Mouse (Mus musculus) forebrain, postnatal 0 days (tissue): ENCODE measurements at regions not wholly inside any gene's neighbourhood (a gene's known extent, or its start where the extent isn't known, plus 50 kb on each side); places are given as distances from the start of the nearest gene placed in this dataset.

Experiments
- ATAC-seq: fragments of 200-750 bp; cut with Nextera tagmentation; 2 replicates; pipeline ENCODE4 v1.8.0; 2017; ENCODE audit warnings: mild to moderate bottlenecking, moderate library complexity
- DNase-seq: peaks from one replicate; pipeline ENCODE4 v3.0.0-alpha.2; 2015
- H3K27ac ChIP-seq: fragments of 300-500 bp; sonication (generic); 2 replicates; pipeline ENCODE4 v1.5.1; 2014; ENCODE audit warnings: low read depth, mild to moderate bottlenecking, antibody characterized with exemption, low read length, moderate library complexity, mixed read lengths
- H3K27me3 ChIP-seq: fragments of 300-500 bp; sonication (generic); 2 replicates; pipeline ENCODE4 v1.6.1; 2014; ENCODE audit warnings: mild to moderate bottlenecking, low read length, mixed read lengths; ENCODE audit not compliant: insufficient read depth
- H3K36me3 ChIP-seq: fragments of 300-500 bp; sonication (generic); 2 replicates; pipeline ENCODE4 v1.6.1; 2014; ENCODE audit warnings: mild to moderate bottlenecking, moderate library complexity; ENCODE audit not compliant: insufficient read depth
- H3K4me1 ChIP-seq: fragments of 300-500 bp; sonication (generic); 2 replicates; pipeline ENCODE4 v1.6.1; 2014; ENCODE audit warnings: antibody characterized with exemption; ENCODE audit not compliant: insufficient read depth
- H3K4me2 ChIP-seq: fragments of 300-500 bp; sonication (generic); 2 replicates; pipeline ENCODE4 v1.6.1; 2014; ENCODE audit warnings: low read depth, mild to moderate bottlenecking, moderate library complexity
- H3K4me3 ChIP-seq: fragments of 300-500 bp; sonication (generic); 2 replicates; pipeline ENCODE4 v1.5.1; 2014; ENCODE audit warnings: low read depth, low read length, mixed read lengths
- H3K9ac ChIP-seq: fragments of 300-500 bp; sonication (generic); 2 replicates; pipeline ENCODE4 v1.6.1; 2014; ENCODE audit warnings: mild to moderate bottlenecking
- H3K9me3 ChIP-seq: fragments of 300-500 bp; sonication (generic); 2 replicates; pipeline ENCODE4 v1.6.1; 2016; ENCODE audit warnings: low read length
- CTCF ChIP-seq: sonication (generic); IDR thresholded peaks from 2 replicates; pipeline ENCODE4 v1.5.1; 2016; ENCODE audit warnings: antibody characterized with exemption, control low read depth, low read depth
- WGBS: fragments of 180-500 bp; shearing (Covaris S2); extraction: QIAGEN DNeasy Blood & Tissue Kit; methylation state at CpG from one replicate; pipeline ENCODE4 v1.1.7; 2014; 5-methylcytosine and 5-hydroxymethylcytosine counted together

- Histone ChIP-seq H3K9ac (no peak overlapping the region), H3K4me1 (no peaks in the 10 kb centered on the region), H3K9me3 (no peaks in the 10 kb centered on the region), H3K27me3 (no peaks in the 10 kb centered on the region), H3K4me2 (no peak overlapping the region), H3K36me3 (no peaks in the 10 kb centered on the region), H3K27ac (no peak overlapping the region), H3K4me3 (no peak overlapping the region)
- ATAC-seq (no peak), DNase-seq (no peak)
- no peak for TF ChIP-seq CTCF
- WGBS = 88% methylated on average over 1 of the region's 1 CpGs
Observed at GRCm38 (mm10) chr1:6059090-6059489, 1251.4 kb downstream of the Gm37988 start.

DNA sequence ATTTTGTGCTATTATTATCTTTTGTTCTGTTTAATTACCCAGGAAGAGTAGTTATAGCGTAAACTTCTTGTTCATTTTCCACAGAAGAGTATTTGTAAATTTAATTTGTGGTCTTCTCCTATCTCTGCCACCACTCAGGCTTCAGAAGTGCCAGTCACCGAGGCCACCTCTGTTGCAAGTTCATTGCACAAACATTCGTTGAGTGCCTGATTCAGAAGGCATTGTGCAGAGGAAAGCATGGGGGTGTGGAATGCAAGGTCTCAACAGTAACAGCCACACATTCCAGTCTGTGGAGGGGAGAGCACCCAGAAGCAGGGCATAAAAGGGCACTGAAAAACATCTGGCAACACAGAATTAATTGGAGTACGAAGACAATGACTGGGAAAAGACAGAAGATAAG is 1268.9 kb downstream of the Gm37988 start:
- H3K27ac ChIP-seq = no peak overlapping the region
- ATAC-seq (peak; percentile 6; the same call in 1 of the 2 replicates), DNase-seq (no peak)
- no peak for TF ChIP-seq CTCF
- 46% methylated on average over 4 of the region's 4 CpGs for WGBS
- no peaks in the 10 kb centered on the region for H3K27me3 ChIP-seq
- H3K4me3 ChIP-seq = no peak overlapping the region
- no peaks in the 10 kb centered on the region for H3K4me1 ChIP-seq
- no peaks in the 10 kb centered on the region for H3K36me3 ChIP-seq
- no peaks in the 10 kb centered on the region for H3K9me3 ChIP-seq
- no peak overlapping the region for H3K4me2 ChIP-seq
- H3K9ac ChIP-seq = no peak overlapping the region

- Histone ChIP-seq H3K27ac (no peak overlapping the region), H3K4me3 (no peak overlapping the region), H3K36me3 (no peaks in the 10 kb centered on the region), H3K9me3 (no peaks in the 10 kb centered on the region), H3K9ac (no peak overlapping the region), H3K27me3 (no peaks in the 10 kb centered on the region), H3K4me2 (no peak overlapping the region), H3K4me1 (no peaks in the 10 kb centered on the region)
- no peak for ATAC-seq
- no peak for DNase-seq
- 91% methylated on average over 2 of the region's 2 CpGs for WGBS
- TF ChIP-seq CTCF = no peak
Observed at GRCm38 (mm10) chr1:6081876-6082275, 1274.2 kb downstream of the Gm37988 start.

GRCm38 (mm10) chr1:6094162-6094934 is 1286.7 kb downstream of the Gm37988 start:
- no peak overlapping the region for H3K4me2 ChIP-seq
- H3K9ac ChIP-seq = no peak overlapping the region

DNA sequence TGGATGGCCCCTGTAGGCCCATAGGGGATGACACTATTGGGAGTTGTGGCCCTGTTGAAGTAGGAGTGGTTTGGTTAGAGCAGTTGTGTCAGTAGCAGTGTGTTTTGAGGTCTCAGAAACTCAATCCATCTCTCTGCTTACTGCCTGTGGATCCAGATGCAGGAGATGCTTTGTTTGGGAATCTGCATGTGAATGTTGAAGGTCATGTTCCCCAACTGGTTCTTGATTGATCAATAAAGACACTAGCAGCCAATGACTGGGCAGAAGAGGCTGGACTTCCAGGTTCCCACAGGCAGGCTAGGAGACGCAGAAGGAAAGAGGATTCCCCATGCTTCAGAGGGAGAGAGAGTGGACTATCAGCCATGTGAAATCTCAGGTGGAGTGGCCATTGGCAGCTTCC is 1309.9 kb downstream of the Gm37988 start:
- H3K9ac ChIP-seq = no peak overlapping the region
- H3K36me3 ChIP-seq = no peaks in the 10 kb centered on the region
- no peaks in the 10 kb centered on the region for H3K4me1 ChIP-seq
- no peak overlapping the region for H3K4me2 ChIP-seq
- no peak for DNase-seq
- no peak overlapping the region for H3K27ac ChIP-seq
- WGBS = 82% methylated on average over 1 of the region's 1 CpGs
- no peak for ATAC-seq
- no peak overlapping the region for H3K4me3 ChIP-seq
- H3K27me3 ChIP-seq = no peaks in the 10 kb centered on the region
- no peak for TF ChIP-seq CTCF
- no peaks in the 10 kb centered on the region for H3K9me3 ChIP-seq

More at GRCm38 (mm10) chr1:6094162-6094934, 1286.7 kb downstream of the Gm37988 start:
- no peaks in the 10 kb centered on the region for H3K9me3 ChIP-seq
- H3K27ac ChIP-seq = no peak overlapping the region
- no peaks in the 10 kb centered on the region for H3K27me3 ChIP-seq
- H3K4me1 ChIP-seq = no peaks in the 10 kb centered on the region
- TF ChIP-seq CTCF = no peak
- DNase-seq (peak; percentile 7), ATAC-seq (peak; percentile 59)
- 69% methylated on average over 3 of the region's 3 CpGs for WGBS
- H3K4me3 ChIP-seq = no peak overlapping the region
- no peaks in the 10 kb centered on the region for H3K36me3 ChIP-seq

- no peak overlapping the region for H3K4me3 ChIP-seq
- H3K9ac ChIP-seq = no peak overlapping the region
- no peak overlapping the region for H3K27ac ChIP-seq
- ATAC-seq (peak; percentile 65), DNase-seq (peak; percentile 31)
- no peaks in the 10 kb centered on the region for H3K27me3 ChIP-seq
- no peak overlapping the region for H3K4me2 ChIP-seq
- no peaks in the 10 kb centered on the region for H3K36me3 ChIP-seq
- no peaks in the 10 kb centered on the region for H3K9me3 ChIP-seq
- peak; percentile 63 for TF ChIP-seq CTCF
- no peaks in the 10 kb centered on the region for H3K4me1 ChIP-seq
- WGBS = 20% methylated on average over 3 of the region's 3 CpGs
Observed at GRCm38 (mm10) chr1:6135066-6135465, 1327.4 kb downstream of the Gm37988 start.

DNA sequence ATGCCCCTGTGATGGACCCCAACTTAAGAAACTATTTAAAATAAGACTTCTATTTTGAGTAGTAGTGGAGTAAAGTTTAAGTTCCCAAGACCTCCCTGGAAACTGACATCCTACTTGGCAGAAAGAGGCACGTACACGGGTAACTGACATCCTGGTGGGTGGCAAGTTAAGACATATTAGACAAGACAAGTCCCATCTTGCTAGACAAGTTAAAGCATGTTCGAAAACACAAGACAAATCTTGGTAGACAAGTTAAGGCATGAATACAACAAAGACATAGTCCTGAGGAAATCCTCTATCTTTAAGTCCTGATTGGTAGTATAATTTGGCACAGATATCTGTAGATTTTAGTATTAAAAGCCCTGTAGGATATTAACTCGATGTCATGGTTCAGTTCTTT is 1332.6 kb downstream of the Gm37988 start:
- no peak overlapping the region for H3K27ac ChIP-seq
- H3K27me3 ChIP-seq = no peaks in the 10 kb centered on the region
- DNase-seq = no peak
- H3K4me2 ChIP-seq = no peak overlapping the region
- TF ChIP-seq CTCF = no peak
- no peaks in the 10 kb centered on the region for H3K36me3 ChIP-seq
- no peaks in the 10 kb centered on the region for H3K9me3 ChIP-seq
- 84% methylated on average over 4 of the region's 4 CpGs for WGBS
- H3K4me3 ChIP-seq = no peak overlapping the region
- H3K4me1 ChIP-seq = no peaks in the 10 kb centered on the region
- no peak overlapping the region for H3K9ac ChIP-seq
- no peak for ATAC-seq
